Mouse (Mus musculus): Measurements from ENCODE around the gene Lrch4.
"Not testable (repeated sequence)": the region's sequence is repeated elsewhere in the genome, so short reads cannot be mapped to it uniquely, and the experiment has no call there.

The Lrch4 gene

GRCm38 (mm10) chr5:137610548-137611244 lies 18.2 kb upstream of the Lrch4 start:
- in situ Hi-C loops (cut with MboI; ENCODE audit: unreplicated experiment in 2 of 2) = no loop called here

GRCm38 (mm10) chr5:137611245-137611602 lies 17.7 kb upstream of the Lrch4 start:
- in situ Hi-C loops (cut with MboI; ENCODE audit: unreplicated experiment in 2 of 2) = no loop called here

- in situ Hi-C loops (cut with MboI; ENCODE audit: unreplicated experiment in 2 of 2) = no loop called here
These were observed 15.8 kb upstream of the Lrch4 start for GRCm38 (mm10) chr5:137613076-137613475.

- in situ Hi-C loops (cut with MboI; ENCODE audit: unreplicated experiment in 2 of 2) = no loop called here
These were observed 15.4 kb upstream of the Lrch4 start, which contains the start of gene Pcolce for GRCm38 (mm10) chr5:137613550-137613949. TSS of gene Pcolce (minus strand) at chr5:137613784.

GRCm38 (mm10) chr5:137614921-137615320 lies 14.0 kb upstream of the Lrch4 start:
- in situ Hi-C loops (cut with MboI; ENCODE audit: unreplicated experiment in 2 of 2) = not testable (repeated sequence)

GRCm38 (mm10) chr5:137615347-137615746 lies 13.6 kb upstream of the Lrch4 start:
- in situ Hi-C loops (cut with MboI; ENCODE audit: unreplicated experiment in 2 of 2) = no loop called here

- in situ Hi-C loops (cut with MboI; ENCODE audit: unreplicated experiment in 2 of 2) = no loop called here
These were observed 4.9 kb upstream of the Lrch4 start for GRCm38 (mm10) chr5:137623937-137624530.

GRCm38 (mm10) chr5:137627991-137628390 lies 930 bp upstream of the Lrch4 start:
- in situ Hi-C loops (cut with MboI; ENCODE audit: unreplicated experiment in 2 of 2) = no loop called here

GRCm38 (mm10) chr5:137629306-137629721 lies 393 bp downstream of the Lrch4 start:
- in situ Hi-C loops (cut with MboI; ENCODE audit: unreplicated experiment in 2 of 2) = no loop called here

GRCm38 (mm10) chr5:137629906-137630545 lies 1.1 kb downstream of the Lrch4 start:
- in situ Hi-C loops (cut with MboI; ENCODE audit: unreplicated experiment in 2 of 2) = no loop called here

- in situ Hi-C loops (cut with MboI; ENCODE audit: unreplicated experiment in 2 of 2) = no loop called here
These were observed 1.7 kb downstream of the Lrch4 start for GRCm38 (mm10) chr5:137630602-137631001.

GRCm38 (mm10) chr5:137631171-137631570 lies 2.2 kb downstream of the Lrch4 start:
- in situ Hi-C loops (cut with MboI; ENCODE audit: unreplicated experiment in 2 of 2) = no loop called here

- in situ Hi-C loops (cut with MboI; ENCODE audit: unreplicated experiment in 2 of 2) = no loop called here
These were observed 2.7 kb downstream of the Lrch4 start for GRCm38 (mm10) chr5:137631591-137631990.

- in situ Hi-C loops (cut with MboI; ENCODE audit: unreplicated experiment in 2 of 2) = no loop called here
These were observed 4.6 kb downstream of the Lrch4 start for GRCm38 (mm10) chr5:137633397-137634084.

GRCm38 (mm10) chr5:137639472-137639871 lies 10.6 kb downstream of the Lrch4 start:
- in situ Hi-C loops (cut with MboI; ENCODE audit: unreplicated experiment in 2 of 2) = no loop called here

GRCm38 (mm10) chr5:137641054-137641453 lies 12.1 kb downstream of the Lrch4 start, which contains the start of gene Sap25:
TSS of gene Sap25 (plus strand) at chr5:137641334.
- in situ Hi-C loops (cut with MboI; ENCODE audit: unreplicated experiment in 2 of 2) = no loop called here

GRCm38 (mm10) chr5:137642886-137643285 lies 14.0 kb downstream of the Lrch4 start:
- in situ Hi-C loops (cut with MboI; ENCODE audit: unreplicated experiment in 2 of 2) = no loop called here

- in situ Hi-C loops (cut with MboI; ENCODE audit: unreplicated experiment in 2 of 2) = no loop called here
These were observed 15.6 kb downstream of the Lrch4 start for GRCm38 (mm10) chr5:137644484-137644883.

- in situ Hi-C loops (cut with MboI; ENCODE audit: unreplicated experiment in 2 of 2) = no loop called here
These were observed 16.2 kb downstream of the Lrch4 start for GRCm38 (mm10) chr5:137645091-137645651.

- in situ Hi-C loops (cut with MboI; ENCODE audit: unreplicated experiment in 2 of 2) = no loop called here
These were observed 16.8 kb downstream of the Lrch4 start, which contains the start of gene Irs3 for GRCm38 (mm10) chr5:137645652-137646091. TSS of gene Irs3 (minus strand) at chr5:137645714.

Data from v-Abl transformed pro-B cells (cell line).